Mouse (Mus musculus) embryonic fibroblast, embryonic 13.5 days (primary cell): ENCODE measurements around the gene Galns.

ENCODE experiments used
- CTCF ChIP-seq: IDR thresholded peaks from 2 replicates; pipeline ENCODE4 v1.5.1; 2011; ENCODE audit warnings: mild to moderate bottlenecking, control low read depth, low read length, moderate library complexity, borderline replicate concordance; ENCODE audit not compliant: insufficient read depth
- POLR2A ChIP-seq: IDR thresholded peaks from 2 replicates; pipeline ENCODE4 v1.6.1; 2011; ENCODE audit warnings: low read depth, mild to moderate bottlenecking, control low read depth, low read length, moderate library complexity

DNA sequence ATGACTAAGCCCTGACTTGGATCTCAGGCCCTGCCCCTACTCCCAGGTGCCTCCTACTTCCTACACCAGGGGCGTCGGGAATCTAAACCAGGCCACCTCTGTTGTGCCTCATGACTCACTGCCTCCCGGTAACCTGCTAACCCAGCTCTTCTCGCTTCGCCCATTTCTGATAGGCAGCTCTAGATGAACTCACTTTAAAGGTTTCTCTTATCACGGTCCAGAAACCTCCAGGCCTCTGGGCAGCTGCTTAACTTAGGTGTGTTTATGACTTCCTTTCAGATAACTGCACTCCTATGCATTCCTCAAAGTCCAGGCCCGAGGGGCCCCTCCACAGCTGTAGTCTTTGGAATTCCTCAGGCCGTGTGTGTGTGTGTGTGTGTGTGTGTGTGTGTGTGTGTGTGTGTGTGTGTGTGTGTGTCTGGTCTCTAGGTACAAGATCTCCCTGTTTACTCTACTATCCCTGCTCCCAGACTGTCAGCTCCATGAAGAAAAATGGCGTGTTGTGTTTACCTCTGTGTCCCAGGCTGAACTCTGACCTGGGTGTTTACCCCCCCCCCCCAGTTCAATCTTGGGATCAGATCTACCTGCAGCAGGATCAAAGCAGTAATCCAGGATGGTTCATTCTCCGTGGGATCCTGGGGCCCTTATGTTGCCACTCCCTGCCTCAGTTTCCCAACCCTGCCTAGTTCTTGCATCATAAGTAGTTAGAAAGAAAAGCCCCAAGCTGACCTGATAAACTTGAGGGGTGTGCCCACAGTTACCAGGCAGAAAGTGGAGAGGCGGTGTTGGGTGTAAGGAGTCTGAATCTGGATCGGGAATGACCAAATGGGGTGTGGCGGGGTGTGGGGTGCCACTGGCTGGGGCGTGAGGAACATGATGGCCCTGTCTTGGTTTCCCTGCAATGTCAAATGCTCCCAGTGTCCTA, 24.9 kb upstream of the Galns start:
- TF ChIP-seq CTCF (no peak), POLR2A (no peak)
